Mouse (Mus musculus): ENCODE results near the gene Avpi1. TPM values are rescaled to one million over a fixed set of nuclear protein-coding genes. Genes with fewer than 3 reads are reported as not detected.

Gene Avpi1
- polyA plus RNA-seq, 1 experiment = 41.1 TPM

- Histone ChIP-seq H3K4me3 (ENCODE audit: insufficient read depth, low read length) (no peak overlapping the region), H3K4me1 (ENCODE audit: control insufficient read depth, insufficient read depth, low read length) (peaks cover 2% of the 10 kb centered on the region; the same call in 1 of the 2 replicates), H3K27ac (ENCODE audit: insufficient read depth, low read length) (peak overlapping the region; percentile 21; the same call in 1 of the 2 replicates)
- no peak for TF ChIP-seq POLR2A (IDR thresholded peaks at IDR 0.05; ENCODE audit: extremely low read depth, insufficient read depth, low read length)
- TF ChIP-seq CTCF (IDR thresholded peaks at IDR 0.05; ENCODE audit: extremely low read depth, insufficient read depth, low read length) = no peak
Measured at GRCm38 (mm10) chr19:42145731-42146130, 16.9 kb upstream of the Avpi1 start.

GRCm38 (mm10) chr19:42145210-42145609 lies 16.4 kb upstream of the Avpi1 start:
- Histone ChIP-seq H3K27ac (ENCODE audit: insufficient read depth, low read length) (peak overlapping the region; percentile 74), H3K4me1 (ENCODE audit: control insufficient read depth, insufficient read depth, low read length) (peaks cover 2% of the 10 kb centered on the region; the same call in 1 of the 2 replicates), H3K4me3 (ENCODE audit: insufficient read depth, low read length) (no peak overlapping the region)
- TF ChIP-seq POLR2A (IDR thresholded peaks at IDR 0.05; ENCODE audit: extremely low read depth, insufficient read depth, low read length) (no peak), CTCF (IDR thresholded peaks at IDR 0.05; ENCODE audit: extremely low read depth, insufficient read depth, low read length) (no peak)

DNA sequence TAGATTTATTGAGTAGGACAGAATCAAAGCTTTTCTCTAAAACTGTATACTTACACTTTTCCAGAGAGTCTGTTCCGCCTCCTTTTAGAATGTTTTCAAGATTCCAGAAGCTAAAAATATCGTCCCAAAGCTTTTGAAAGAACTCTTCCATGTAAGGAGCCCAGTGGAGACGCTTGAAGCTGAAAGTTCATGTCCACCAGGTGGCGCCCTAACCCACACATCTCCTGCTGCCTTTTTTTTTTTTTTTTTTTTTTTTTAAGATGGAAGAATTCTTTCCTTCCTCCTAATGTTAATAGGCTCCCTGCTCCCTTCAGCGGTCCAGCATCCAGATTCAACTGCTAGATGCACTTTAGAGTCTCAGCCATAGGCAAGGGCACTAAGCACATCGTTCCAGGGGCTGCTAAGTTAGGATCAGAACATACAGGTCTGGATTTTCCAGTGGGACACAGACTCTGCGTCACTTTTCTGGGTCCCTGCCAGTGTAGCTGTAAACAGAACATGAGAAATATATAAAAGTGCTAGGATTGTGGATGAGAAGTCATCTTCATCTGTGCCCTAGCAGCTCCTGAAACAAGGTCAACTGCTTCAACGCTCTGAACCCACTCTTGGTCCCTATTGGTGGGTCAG lies 15.8 kb upstream of the Avpi1 start:
- peaks cover 2% of the 10 kb centered on the region; the same call in 1 of the 2 replicates for H3K4me1 ChIP-seq (ENCODE audit: control insufficient read depth, insufficient read depth, low read length)
- H3K27ac ChIP-seq (ENCODE audit: insufficient read depth, low read length) = peak overlapping the region; percentile 74
- H3K4me3 ChIP-seq (ENCODE audit: insufficient read depth, low read length) = no peak overlapping the region
- TF ChIP-seq POLR2A (IDR thresholded peaks at IDR 0.05; ENCODE audit: extremely low read depth, insufficient read depth, low read length) (no peak), CTCF (IDR thresholded peaks at IDR 0.05; ENCODE audit: extremely low read depth, insufficient read depth, low read length) (peak; percentile 67)

DNA sequence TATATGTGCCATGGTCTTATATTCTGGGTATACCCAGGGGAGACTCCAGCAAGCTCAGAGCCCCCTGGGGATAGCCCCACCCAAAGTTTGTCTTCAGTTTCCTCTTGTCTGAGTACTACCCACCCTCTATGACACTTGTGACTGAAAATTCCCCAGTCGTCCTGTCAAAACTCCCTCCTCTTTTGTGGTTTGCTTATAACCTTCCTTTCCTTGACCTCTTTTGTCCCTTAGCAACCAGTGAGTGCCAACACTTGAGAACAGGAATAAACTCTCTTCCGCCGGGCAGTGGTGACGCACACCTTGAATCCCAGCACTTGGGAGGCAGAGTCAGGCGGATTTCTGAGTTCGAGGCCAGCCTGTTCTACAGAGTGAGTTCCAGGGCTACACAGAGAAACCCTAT lies 15.2 kb upstream of the Avpi1 start:
- H3K4me1 ChIP-seq (ENCODE audit: control insufficient read depth, insufficient read depth, low read length) = peaks cover 2% of the 10 kb centered on the region; the same call in 1 of the 2 replicates
- H3K4me3 ChIP-seq (ENCODE audit: insufficient read depth, low read length) = no peak overlapping the region
- no peak for TF ChIP-seq POLR2A (IDR thresholded peaks at IDR 0.05; ENCODE audit: extremely low read depth, insufficient read depth, low read length)
- TF ChIP-seq CTCF (IDR thresholded peaks at IDR 0.05; ENCODE audit: extremely low read depth, insufficient read depth, low read length) = no peak
- H3K27ac ChIP-seq (ENCODE audit: insufficient read depth, low read length) = no peak overlapping the region

GRCm38 (mm10) chr19:42142757-42143156 lies 13.9 kb upstream of the Avpi1 start:
- TF ChIP-seq POLR2A (IDR thresholded peaks at IDR 0.05; ENCODE audit: extremely low read depth, insufficient read depth, low read length) = no peak
- TF ChIP-seq CTCF (IDR thresholded peaks at IDR 0.05; ENCODE audit: extremely low read depth, insufficient read depth, low read length) = no peak
- peaks cover 2% of the 10 kb centered on the region; the same call in 1 of the 2 replicates for H3K4me1 ChIP-seq (ENCODE audit: control insufficient read depth, insufficient read depth, low read length)
- no peak overlapping the region for H3K4me3 ChIP-seq (ENCODE audit: insufficient read depth, low read length)
- H3K27ac ChIP-seq (ENCODE audit: insufficient read depth, low read length) = no peak overlapping the region

- no peak overlapping the region for H3K4me3 ChIP-seq (ENCODE audit: insufficient read depth, low read length)
Measured at GRCm38 (mm10) chr19:42141998-42142397, 13.1 kb upstream of the Avpi1 start.

GRCm38 (mm10) chr19:42139724-42140517 lies 11.1 kb upstream of the Avpi1 start:
- H3K27ac ChIP-seq (ENCODE audit: insufficient read depth, low read length) = no peak overlapping the region
- no peak overlapping the region for H3K4me3 ChIP-seq (ENCODE audit: insufficient read depth, low read length)

More at GRCm38 (mm10) chr19:42141998-42142397, 13.1 kb upstream of the Avpi1 start:
- Histone ChIP-seq H3K4me1 (ENCODE audit: control insufficient read depth, insufficient read depth, low read length) (peaks cover 2% of the 10 kb centered on the region; the same call in 1 of the 2 replicates), H3K27ac (ENCODE audit: insufficient read depth, low read length) (no peak overlapping the region)
- TF ChIP-seq POLR2A (IDR thresholded peaks at IDR 0.05; ENCODE audit: extremely low read depth, insufficient read depth, low read length) = no peak
- TF ChIP-seq CTCF (IDR thresholded peaks at IDR 0.05; ENCODE audit: extremely low read depth, insufficient read depth, low read length) = no peak

GRCm38 (mm10) chr19:42138517-42139285 lies 9.8 kb upstream of the Avpi1 start:
- Histone ChIP-seq H3K4me3 (ENCODE audit: insufficient read depth, low read length) (no peak overlapping the region), H3K4me1 (ENCODE audit: control insufficient read depth, insufficient read depth, low read length) (no peaks in the 10 kb centered on the region), H3K27ac (ENCODE audit: insufficient read depth, low read length) (no peak overlapping the region)
- TF ChIP-seq CTCF (IDR thresholded peaks at IDR 0.05; ENCODE audit: extremely low read depth, insufficient read depth, low read length) (no peak), POLR2A (IDR thresholded peaks at IDR 0.05; ENCODE audit: extremely low read depth, insufficient read depth, low read length) (no peak)

More at GRCm38 (mm10) chr19:42139724-42140517, 11.1 kb upstream of the Avpi1 start:
- TF ChIP-seq POLR2A (IDR thresholded peaks at IDR 0.05; ENCODE audit: extremely low read depth, insufficient read depth, low read length) = no peak
- no peak for TF ChIP-seq CTCF (IDR thresholded peaks at IDR 0.05; ENCODE audit: extremely low read depth, insufficient read depth, low read length)
- peaks cover 2% of the 10 kb centered on the region; the same call in 1 of the 2 replicates for H3K4me1 ChIP-seq (ENCODE audit: control insufficient read depth, insufficient read depth, low read length)

- Histone ChIP-seq H3K4me3 (ENCODE audit: insufficient read depth, low read length) (no peak overlapping the region), H3K4me1 (ENCODE audit: control insufficient read depth, insufficient read depth, low read length) (no peaks in the 10 kb centered on the region), H3K27ac (ENCODE audit: insufficient read depth, low read length) (no peak overlapping the region)
- no peak for TF ChIP-seq CTCF (IDR thresholded peaks at IDR 0.05; ENCODE audit: extremely low read depth, insufficient read depth, low read length)
- no peak for TF ChIP-seq POLR2A (IDR thresholded peaks at IDR 0.05; ENCODE audit: extremely low read depth, insufficient read depth, low read length)
Measured at GRCm38 (mm10) chr19:42137167-42137672, 8.4 kb upstream of the Avpi1 start.
